Mouse (Mus musculus): Measurements from ENCODE around the gene Ank2. TPM values are rescaled to one million over a fixed set of nuclear protein-coding genes. Genes with fewer than 3 reads are reported as not detected.
"Not testable (repeated sequence)": the region's sequence is repeated elsewhere in the genome, so short reads cannot be mapped to it uniquely, and the experiment has no call there.

Ank2 gene
- polyA plus RNA-seq, 1 experiment from 2014 or later, result 169 TPM

GRCm38 (mm10) chr3:127408684-127409550 lies 90.2 kb downstream of the Ank2 start:
- H3K27ac ChIP-seq (ENCODE audit: low read depth, low read length), result peak overlapping the region; percentile 92
- peak overlapping the region; percentile 57 for H3K4me3 ChIP-seq (ENCODE audit: low read length)
- peaks cover 21% of the 10 kb centered on the region for H3K4me1 ChIP-seq (ENCODE audit: control insufficient read depth, insufficient read depth, low read depth, low read length)
- H3K9me3 ChIP-seq (ENCODE audit: control insufficient read depth, low read length), result no peaks in the 10 kb centered on the region
- 15% methylated on average over 23 of the region's 23 CpGs for WGBS
- H3K36me3 ChIP-seq (ENCODE audit: control insufficient read depth, insufficient read depth, low read length), result no peaks in the 10 kb centered on the region
- peak; percentile 98 for ATAC-seq
- H3K9ac ChIP-seq (ENCODE audit: low read depth, low read length), result peak overlapping the region; percentile 80
- H3K27me3 ChIP-seq (replicated peaks; ENCODE audit: control insufficient read depth, insufficient read depth, low read length), result no peaks in the 10 kb centered on the region
- H3K4me2 ChIP-seq (ENCODE audit: low read length), result peak overlapping the region; percentile 71

- no peaks in the 10 kb centered on the region for H3K36me3 ChIP-seq (ENCODE audit: control insufficient read depth, insufficient read depth, low read length)
These were observed 91.1 kb downstream of the Ank2 start for GRCm38 (mm10) chr3:127407868-127408574.

GRCm38 (mm10) chr3:127406883-127407282 lies 92.3 kb downstream of the Ank2 start:
- H3K9ac ChIP-seq (ENCODE audit: low read depth, low read length), result no peak overlapping the region
- WGBS, result 95% methylated on average over 4 of the region's 4 CpGs
- H3K4me3 ChIP-seq (ENCODE audit: low read length), result peak overlapping the region; percentile 57
- H3K36me3 ChIP-seq (ENCODE audit: control insufficient read depth, insufficient read depth, low read length), result no peaks in the 10 kb centered on the region
- H3K9me3 ChIP-seq (ENCODE audit: control insufficient read depth, low read length), result no peaks in the 10 kb centered on the region
- H3K27ac ChIP-seq (ENCODE audit: low read depth, low read length), result peak overlapping the region; percentile 44; the same call in 1 of the 2 replicates
- no peaks in the 10 kb centered on the region for H3K27me3 ChIP-seq (replicated peaks; ENCODE audit: control insufficient read depth, insufficient read depth, low read length)
- peaks cover 21% of the 10 kb centered on the region for H3K4me1 ChIP-seq (ENCODE audit: control insufficient read depth, insufficient read depth, low read depth, low read length)
- no peak for ATAC-seq
- peak overlapping the region; percentile 71 for H3K4me2 ChIP-seq (ENCODE audit: low read length)

More at GRCm38 (mm10) chr3:127407868-127408574, 91.1 kb downstream of the Ank2 start:
- Histone ChIP-seq H3K27me3 (replicated peaks; ENCODE audit: control insufficient read depth, insufficient read depth, low read length) (no peaks in the 10 kb centered on the region), H3K9ac (ENCODE audit: low read depth, low read length) (peak overlapping the region; percentile 80), H3K4me1 (ENCODE audit: control insufficient read depth, insufficient read depth, low read depth, low read length) (peaks cover 21% of the 10 kb centered on the region), H3K9me3 (ENCODE audit: control insufficient read depth, low read length) (no peaks in the 10 kb centered on the region), H3K27ac (ENCODE audit: low read depth, low read length) (peak overlapping the region; percentile 92), H3K4me3 (ENCODE audit: low read length) (peak overlapping the region; percentile 57), H3K4me2 (ENCODE audit: low read length) (peak overlapping the region; percentile 71)
- ATAC-seq, result peak; percentile 28; the same call in 1 of the 2 replicates
- 7% methylated on average over 9 of the region's 9 CpGs for WGBS

GRCm38 (mm10) chr3:127404371-127404770 lies 94.8 kb downstream of the Ank2 start:
- ATAC-seq, result no peak
- no peak overlapping the region for H3K9ac ChIP-seq (ENCODE audit: low read depth, low read length)
- H3K36me3 ChIP-seq (ENCODE audit: control insufficient read depth, insufficient read depth, low read length), result no peaks in the 10 kb centered on the region
- no peak overlapping the region for H3K4me3 ChIP-seq (ENCODE audit: low read length)
- H3K4me1 ChIP-seq (ENCODE audit: control insufficient read depth, insufficient read depth, low read depth, low read length), result peaks cover 20% of the 10 kb centered on the region
- WGBS, result 33% methylated on average over 3 of the region's 3 CpGs
- no peak overlapping the region for H3K4me2 ChIP-seq (ENCODE audit: low read length)
- H3K9me3 ChIP-seq (ENCODE audit: control insufficient read depth, low read length), result no peaks in the 10 kb centered on the region
- H3K27ac ChIP-seq (ENCODE audit: low read depth, low read length), result 0 out of 2 replicates have a peak overlapping the region, but pooled peaks have one; percentile 29
- no peaks in the 10 kb centered on the region for H3K27me3 ChIP-seq (replicated peaks; ENCODE audit: control insufficient read depth, insufficient read depth, low read length)

- H3K4me1 ChIP-seq (ENCODE audit: control insufficient read depth, insufficient read depth, low read depth, low read length), result peaks cover 6% of the 10 kb centered on the region
- no peak overlapping the region for H3K27ac ChIP-seq (ENCODE audit: low read depth, low read length)
- no peaks in the 10 kb centered on the region for H3K27me3 ChIP-seq (replicated peaks; ENCODE audit: control insufficient read depth, insufficient read depth, low read length)
- WGBS, result 51% methylated on average over 5 of the region's 5 CpGs
- no peaks in the 10 kb centered on the region for H3K36me3 ChIP-seq (ENCODE audit: control insufficient read depth, insufficient read depth, low read length)
- H3K4me2 ChIP-seq (ENCODE audit: low read length), result no peak overlapping the region
- no peak overlapping the region for H3K9ac ChIP-seq (ENCODE audit: low read depth, low read length)
- 0 out of 2 replicates have a peak, but pooled peaks have one; percentile 7 for ATAC-seq
- H3K4me3 ChIP-seq (ENCODE audit: low read length), result no peak overlapping the region
- no peaks in the 10 kb centered on the region for H3K9me3 ChIP-seq (ENCODE audit: control insufficient read depth, low read length)
These were observed 98.2 kb downstream of the Ank2 start for GRCm38 (mm10) chr3:127400976-127401375.

DNA sequence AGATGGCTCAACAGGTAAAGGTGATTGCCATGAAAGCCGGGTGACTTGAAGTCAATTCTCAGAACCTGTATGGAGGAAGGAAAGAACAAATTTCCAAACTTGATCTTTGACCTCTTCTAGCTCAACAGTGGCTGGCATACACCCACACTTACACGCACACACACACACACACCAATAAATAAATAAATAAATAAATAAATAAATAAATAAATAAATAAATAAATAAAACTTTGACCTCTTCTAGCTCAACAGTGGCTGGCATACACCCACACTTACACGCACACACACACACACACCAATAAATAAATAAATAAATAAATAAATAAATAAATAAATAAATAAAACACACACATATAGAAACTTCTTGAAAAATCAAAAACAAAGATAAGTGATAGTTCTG lies 98.7 kb downstream of the Ank2 start:
- not testable (repeated sequence) for H3K27ac ChIP-seq (ENCODE audit: low read depth, low read length); H3K4me1 ChIP-seq (ENCODE audit: control insufficient read depth, insufficient read depth, low read depth, low read length); H3K9me3 ChIP-seq (ENCODE audit: control insufficient read depth, low read length); H3K27me3 ChIP-seq (replicated peaks; ENCODE audit: control insufficient read depth, insufficient read depth, low read length); H3K4me2 ChIP-seq (ENCODE audit: low read length); H3K36me3 ChIP-seq (ENCODE audit: control insufficient read depth, insufficient read depth, low read length); H3K9ac ChIP-seq (ENCODE audit: low read depth, low read length); H3K4me3 ChIP-seq (ENCODE audit: low read length)
- ATAC-seq, result 0 out of 2 replicates have a peak, but pooled peaks have one; percentile 35
- 94% methylated on average over 3 of the region's 3 CpGs for WGBS

GRCm38 (mm10) chr3:127397774-127398173 lies 101.4 kb downstream of the Ank2 start:
- H3K9me3 ChIP-seq (ENCODE audit: control insufficient read depth, low read length), result no peaks in the 10 kb centered on the region
- no peaks in the 10 kb centered on the region for H3K27me3 ChIP-seq (replicated peaks; ENCODE audit: control insufficient read depth, insufficient read depth, low read length)
- no peaks in the 10 kb centered on the region for H3K36me3 ChIP-seq (ENCODE audit: control insufficient read depth, insufficient read depth, low read length)
- H3K4me2 ChIP-seq (ENCODE audit: low read length), result no peak overlapping the region
- no peak for ATAC-seq
- no peak overlapping the region for H3K4me3 ChIP-seq (ENCODE audit: low read length)
- H3K27ac ChIP-seq (ENCODE audit: low read depth, low read length), result no peak overlapping the region
- WGBS, result 94% methylated on average over 9 of the region's 9 CpGs
- no peaks in the 10 kb centered on the region for H3K4me1 ChIP-seq (ENCODE audit: control insufficient read depth, insufficient read depth, low read depth, low read length)
- H3K9ac ChIP-seq (ENCODE audit: low read depth, low read length), result no peak overlapping the region

DNA sequence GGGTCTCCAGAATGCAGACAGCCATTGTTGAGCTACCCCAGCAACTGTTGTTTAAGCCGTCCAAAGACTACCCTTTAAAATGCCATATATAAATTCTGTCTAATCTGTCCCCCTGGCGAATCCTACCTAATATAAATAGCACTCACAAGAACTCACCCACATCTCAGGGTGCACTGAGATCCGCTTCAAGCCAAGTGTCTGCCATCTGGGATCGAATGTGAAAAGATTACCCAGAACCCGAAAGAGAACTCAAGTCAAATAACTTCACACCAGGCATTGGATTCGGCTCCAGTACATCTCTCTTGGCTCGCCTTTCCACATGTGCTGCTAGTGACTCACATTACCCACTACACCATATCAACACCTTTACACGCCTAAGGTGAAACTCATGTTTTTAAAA lies 103.9 kb downstream of the Ank2 start:
- no peak overlapping the region for H3K4me3 ChIP-seq (ENCODE audit: low read length)
- H3K36me3 ChIP-seq (ENCODE audit: control insufficient read depth, insufficient read depth, low read length), result no peaks in the 10 kb centered on the region
- H3K9me3 ChIP-seq (ENCODE audit: control insufficient read depth, low read length), result no peaks in the 10 kb centered on the region
- no peak for ATAC-seq
- no peaks in the 10 kb centered on the region for H3K4me1 ChIP-seq (ENCODE audit: control insufficient read depth, insufficient read depth, low read depth, low read length)
- no peak overlapping the region for H3K27ac ChIP-seq (ENCODE audit: low read depth, low read length)
- no peak overlapping the region for H3K9ac ChIP-seq (ENCODE audit: low read depth, low read length)
- no peak overlapping the region for H3K4me2 ChIP-seq (ENCODE audit: low read length)
- H3K27me3 ChIP-seq (replicated peaks; ENCODE audit: control insufficient read depth, insufficient read depth, low read length), result no peaks in the 10 kb centered on the region
- 90% methylated on average over 8 of the region's 8 CpGs for WGBS

DNA sequence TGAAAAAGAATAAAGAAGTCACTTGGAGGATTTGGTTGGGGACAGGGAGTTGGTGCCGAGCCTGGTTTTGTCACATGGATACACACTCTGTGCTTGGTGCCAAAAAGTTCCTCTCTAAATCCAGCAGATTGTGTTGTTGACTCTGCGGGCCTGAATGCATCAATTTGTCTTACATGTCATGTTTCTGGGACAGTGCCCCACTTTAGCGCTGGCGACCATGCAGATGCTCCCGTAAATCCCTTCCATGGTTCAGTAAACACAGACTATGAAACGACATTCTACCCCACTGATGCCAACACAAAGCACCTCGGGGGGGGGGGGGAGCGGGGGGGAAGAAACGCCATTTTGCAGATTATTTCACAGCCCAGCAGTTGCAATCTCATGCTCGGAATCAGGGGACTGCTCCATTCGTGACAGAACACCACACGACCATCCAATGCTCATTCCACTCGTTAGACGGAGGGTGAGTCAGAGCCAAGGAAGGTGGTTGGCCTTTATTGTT lies 112.1 kb downstream of the Ank2 start:
- H3K4me3 ChIP-seq (ENCODE audit: low read length), result no peak overlapping the region
- no peak overlapping the region for H3K27ac ChIP-seq (ENCODE audit: low read depth, low read length)
- 12% methylated on average over 13 of the region's 14 CpGs for WGBS
- H3K9me3 ChIP-seq (ENCODE audit: control insufficient read depth, low read length), result no peaks in the 10 kb centered on the region
- H3K9ac ChIP-seq (ENCODE audit: low read depth, low read length), result no peak overlapping the region
- no peaks in the 10 kb centered on the region for H3K27me3 ChIP-seq (replicated peaks; ENCODE audit: control insufficient read depth, insufficient read depth, low read length)
- ATAC-seq, result peak; percentile 90
- no peak overlapping the region for H3K4me2 ChIP-seq (ENCODE audit: low read length)
- H3K36me3 ChIP-seq (ENCODE audit: control insufficient read depth, insufficient read depth, low read length), result no peaks in the 10 kb centered on the region
- peaks cover 2% of the 10 kb centered on the region; the same call in 1 of the 2 replicates for H3K4me1 ChIP-seq (ENCODE audit: control insufficient read depth, insufficient read depth, low read depth, low read length)

Data from hindbrain, embryonic 16.5 days (tissue).